Mouse (Mus musculus) c-Kit-positive CD71-positive TER-119-negative erythroid progenitor cells, embryonic 14.5 days (primary cell): Measurements from ENCODE around the gene Agr3.

Experiments
- DNase-seq: peaks from one replicate; pipeline ENCODE4 v3.0.0-alpha.2; 2013; ENCODE audit warnings: low read depth

The Agr3 gene

GRCm38 (mm10) chr12:35983472-35983871, 58.1 kb downstream of the Agr3 start:
- no peak for DNase-seq

GRCm38 (mm10) chr12:35984743-35985142, 59.3 kb downstream of the Agr3 start:
- no peak for DNase-seq

GRCm38 (mm10) chr12:35992711-35993110, 67.3 kb downstream of the Agr3 start, which contains the start of gene Agr2:
Gene Agr2, plus strand, starts transcription at chr12:35992907.
- no peak for DNase-seq

- no peak for DNase-seq
Measured at GRCm38 (mm10) chr12:35993583-35993982, 68.2 kb downstream of the Agr3 start.

- DNase-seq: no peak
Measured at GRCm38 (mm10) chr12:35994098-35994497, 68.7 kb downstream of the Agr3 start.

GRCm38 (mm10) chr12:35995799-35996198, 70.4 kb downstream of the Agr3 start:
- peak; percentile 38 for DNase-seq
